Mouse (Mus musculus): Measurements from ENCODE around the gene Spsb1. TPM values are rescaled to one million over a fixed set of nuclear protein-coding genes. Genes with fewer than 3 reads are reported as not detected.

The Spsb1 gene
- polyA plus RNA-seq, 1 experiment = not detected

DNA sequence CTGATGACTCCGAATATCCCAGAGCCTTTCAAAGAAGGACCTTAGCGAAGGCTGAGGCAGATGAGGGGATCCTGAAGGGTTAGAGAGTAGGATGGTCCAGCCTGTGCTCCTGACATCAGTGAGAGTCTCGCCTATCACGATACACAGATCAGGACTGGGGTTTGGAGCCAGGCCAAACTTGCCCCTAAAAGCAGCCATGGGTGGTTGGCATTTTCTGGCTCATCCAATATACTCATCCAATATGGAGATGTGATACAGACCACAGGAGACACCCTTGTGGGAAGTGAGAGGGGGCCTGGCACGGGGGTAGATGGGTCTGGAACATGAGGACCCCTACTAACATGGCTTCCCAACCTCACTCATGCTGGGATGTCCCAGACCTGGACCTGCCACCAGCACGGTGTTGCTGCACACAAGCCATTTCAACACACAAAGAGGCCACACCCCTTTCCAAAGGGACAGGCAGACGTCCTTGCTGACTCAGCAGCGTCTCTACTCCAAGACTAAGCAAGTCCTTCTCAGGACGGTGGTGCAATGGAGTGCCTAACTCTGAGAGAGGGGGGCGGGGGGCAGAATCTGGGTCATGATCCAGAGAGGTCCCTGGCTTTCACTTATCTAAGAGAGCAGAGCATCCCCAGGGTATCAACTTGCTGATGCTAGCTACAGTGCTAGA lies 49.4 kb downstream of the Spsb1 start:
- Histone ChIP-seq H3K4me3 (ENCODE audit: insufficient read depth, low read depth, low read length) (no peak overlapping the region), H3K27ac (ENCODE audit: insufficient read depth, low read depth, low read length) (no peak overlapping the region), H3K4me1 (ENCODE audit: control insufficient read depth, insufficient read depth, low read length) (peaks cover 23% of the 10 kb centered on the region)
- WGBS = 93% methylated on average over 10 of the region's 10 CpGs
- TF ChIP-seq POLR2A (IDR thresholded peaks at IDR 0.05; ENCODE audit: insufficient read depth, low read depth, low read length) (no peak), CTCF (IDR thresholded peaks at IDR 0.05; ENCODE audit: insufficient read depth, low read depth, low read length) (no peak)

DNA sequence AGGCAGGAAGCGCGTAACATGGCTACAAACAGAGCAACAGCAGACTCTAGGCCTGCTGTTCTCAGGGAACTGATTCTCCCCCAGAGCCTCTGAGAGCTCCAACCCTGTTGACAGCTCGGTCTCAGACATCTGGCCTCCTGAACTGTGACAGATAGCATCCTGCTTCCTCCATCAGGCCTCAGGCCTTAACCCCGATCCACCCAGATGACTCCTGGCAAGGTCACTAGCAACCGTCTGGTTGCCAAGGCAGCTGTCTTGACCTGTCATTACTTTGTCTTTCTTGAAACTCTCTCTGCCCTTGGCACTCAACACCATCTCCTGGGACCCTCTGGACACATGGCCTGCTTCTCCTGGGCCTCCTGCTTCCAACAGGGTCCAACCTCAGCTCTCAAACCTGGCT lies 51.8 kb downstream of the Spsb1 start:
- H3K27ac ChIP-seq (ENCODE audit: insufficient read depth, low read depth, low read length) = no peak overlapping the region
- WGBS = 80% methylated on average over 5 of the region's 5 CpGs
- peaks cover 14% of the 10 kb centered on the region for H3K4me1 ChIP-seq (ENCODE audit: control insufficient read depth, insufficient read depth, low read length)
- no peak overlapping the region for H3K4me3 ChIP-seq (ENCODE audit: insufficient read depth, low read depth, low read length)
- TF ChIP-seq CTCF (IDR thresholded peaks at IDR 0.05; ENCODE audit: insufficient read depth, low read depth, low read length) (no peak), POLR2A (IDR thresholded peaks at IDR 0.05; ENCODE audit: insufficient read depth, low read depth, low read length) (no peak)

DNA sequence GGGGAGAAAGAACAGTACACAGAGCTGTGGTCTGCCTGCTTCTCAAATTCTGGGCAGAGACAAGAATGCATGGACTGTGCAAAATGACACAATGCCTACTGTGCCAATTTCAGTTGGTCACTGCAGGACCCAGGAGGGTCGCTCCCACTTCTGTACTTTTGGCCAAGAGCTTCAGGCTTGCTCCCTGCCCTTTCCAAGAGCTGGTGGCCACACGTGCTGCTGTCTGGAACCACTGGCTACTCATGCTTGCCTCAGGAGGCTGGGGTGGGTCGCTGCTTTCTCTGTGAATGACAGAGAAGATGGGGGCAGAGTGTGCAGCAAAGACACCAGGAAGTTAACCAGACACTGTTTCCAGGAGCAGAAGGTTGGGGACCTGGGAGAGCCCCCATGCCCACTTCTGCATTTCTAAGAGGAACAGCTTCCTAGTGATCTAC lies 53.5 kb downstream of the Spsb1 start:
- 62% methylated on average over 3 of the region's 3 CpGs for WGBS
- Histone ChIP-seq H3K4me3 (ENCODE audit: insufficient read depth, low read depth, low read length) (no peak overlapping the region), H3K4me1 (ENCODE audit: control insufficient read depth, insufficient read depth, low read length) (peaks cover 14% of the 10 kb centered on the region), H3K27ac (ENCODE audit: insufficient read depth, low read depth, low read length) (no peak overlapping the region)
- TF ChIP-seq CTCF (IDR thresholded peaks at IDR 0.05; ENCODE audit: insufficient read depth, low read depth, low read length) = no peak
- TF ChIP-seq POLR2A (IDR thresholded peaks at IDR 0.05; ENCODE audit: insufficient read depth, low read depth, low read length) = no peak

DNA sequence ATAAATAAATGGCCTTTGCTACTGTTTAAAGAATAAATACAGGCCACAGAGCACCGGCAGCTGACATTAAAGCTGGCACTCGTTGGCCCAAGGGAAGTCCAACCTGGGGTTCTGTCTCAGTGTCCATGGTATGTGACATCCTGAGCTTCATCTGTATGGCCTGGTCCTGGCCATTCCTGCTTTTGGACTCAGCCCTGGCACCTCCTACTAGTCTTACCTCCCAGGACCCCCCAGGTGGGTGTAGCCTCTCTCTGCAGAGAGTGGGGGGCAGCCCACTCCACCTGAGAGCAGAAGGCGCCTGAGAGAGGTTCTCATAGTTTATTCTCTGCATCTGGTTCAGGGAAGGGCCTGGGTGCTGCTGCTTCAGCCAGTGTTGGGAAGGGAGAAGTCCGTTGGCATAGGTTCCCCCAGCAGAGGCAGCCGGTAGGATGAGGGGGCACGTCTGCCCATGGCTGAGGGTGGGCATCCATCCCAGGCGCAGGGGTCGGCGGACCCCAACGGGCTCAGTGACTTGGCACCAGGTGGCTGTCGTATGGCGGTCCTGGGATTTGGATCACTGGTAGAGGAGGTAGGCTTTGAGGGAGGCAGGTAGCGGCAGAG lies 57.1 kb downstream of the Spsb1 start:
- 91% methylated on average over 13 of the region's 13 CpGs for WGBS
- H3K4me1 ChIP-seq (ENCODE audit: control insufficient read depth, insufficient read depth, low read length) = peaks cover 14% of the 10 kb centered on the region
- no peak overlapping the region for H3K4me3 ChIP-seq (ENCODE audit: insufficient read depth, low read depth, low read length)

GRCm38 (mm10) chr4:149896024-149896538 lies 58.8 kb downstream of the Spsb1 start:
- Histone ChIP-seq H3K4me1 (ENCODE audit: control insufficient read depth, insufficient read depth, low read length) (peaks cover 11% of the 10 kb centered on the region), H3K27ac (ENCODE audit: insufficient read depth, low read depth, low read length) (no peak overlapping the region), H3K4me3 (ENCODE audit: insufficient read depth, low read depth, low read length) (no peak overlapping the region)
- WGBS = 76% methylated on average over 12 of the region's 12 CpGs
- TF ChIP-seq CTCF (IDR thresholded peaks at IDR 0.05; ENCODE audit: insufficient read depth, low read depth, low read length) (no peak), POLR2A (IDR thresholded peaks at IDR 0.05; ENCODE audit: insufficient read depth, low read depth, low read length) (no peak)

More for the DNA sequence above, 57.1 kb downstream of the Spsb1 start:
- TF ChIP-seq POLR2A (IDR thresholded peaks at IDR 0.05; ENCODE audit: insufficient read depth, low read depth, low read length) = no peak
- TF ChIP-seq CTCF (IDR thresholded peaks at IDR 0.05; ENCODE audit: insufficient read depth, low read depth, low read length) = no peak
- no peak overlapping the region for H3K27ac ChIP-seq (ENCODE audit: insufficient read depth, low read depth, low read length)

DNA sequence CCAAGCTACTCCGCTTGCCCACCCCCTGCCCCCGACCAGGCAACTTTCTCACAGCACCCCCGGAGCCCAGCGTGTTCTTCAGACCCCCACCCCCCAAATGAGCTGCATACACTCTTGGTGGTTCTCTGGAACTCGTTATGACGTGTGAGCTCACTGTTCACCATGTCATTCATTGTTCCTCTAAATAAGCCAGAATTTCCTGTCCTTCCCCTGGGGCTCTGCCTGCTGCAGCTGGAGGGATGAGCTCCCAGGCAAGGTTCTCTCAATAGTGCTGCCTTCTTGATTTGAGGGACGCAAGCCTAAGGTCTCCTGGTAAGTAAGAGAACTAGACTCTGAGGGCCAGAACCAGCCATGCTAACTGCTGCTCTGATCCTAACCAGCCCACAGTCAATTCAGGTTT lies 59.6 kb downstream of the Spsb1 start:
- WGBS = 83% methylated on average over 7 of the region's 7 CpGs
- Histone ChIP-seq H3K27ac (ENCODE audit: insufficient read depth, low read depth, low read length) (no peak overlapping the region), H3K4me1 (ENCODE audit: control insufficient read depth, insufficient read depth, low read length) (peaks cover 12% of the 10 kb centered on the region), H3K4me3 (ENCODE audit: insufficient read depth, low read depth, low read length) (no peak overlapping the region)
- TF ChIP-seq POLR2A (IDR thresholded peaks at IDR 0.05; ENCODE audit: insufficient read depth, low read depth, low read length) (no peak), CTCF (IDR thresholded peaks at IDR 0.05; ENCODE audit: insufficient read depth, low read depth, low read length) (no peak)

GRCm38 (mm10) chr4:149894300-149894699 lies 60.5 kb downstream of the Spsb1 start:
- TF ChIP-seq POLR2A (IDR thresholded peaks at IDR 0.05; ENCODE audit: insufficient read depth, low read depth, low read length) = no peak
- no peak for TF ChIP-seq CTCF (IDR thresholded peaks at IDR 0.05; ENCODE audit: insufficient read depth, low read depth, low read length)
- 95% methylated on average over 7 of the region's 7 CpGs for WGBS
- Histone ChIP-seq H3K4me1 (ENCODE audit: control insufficient read depth, insufficient read depth, low read length) (peaks cover 18% of the 10 kb centered on the region), H3K27ac (ENCODE audit: insufficient read depth, low read depth, low read length) (no peak overlapping the region), H3K4me3 (ENCODE audit: insufficient read depth, low read depth, low read length) (no peak overlapping the region)

GRCm38 (mm10) chr4:149893611-149894151 lies 61.2 kb downstream of the Spsb1 start:
- Histone ChIP-seq H3K27ac (ENCODE audit: insufficient read depth, low read depth, low read length) (no peak overlapping the region), H3K4me3 (ENCODE audit: insufficient read depth, low read depth, low read length) (no peak overlapping the region), H3K4me1 (ENCODE audit: control insufficient read depth, insufficient read depth, low read length) (peaks cover 20% of the 10 kb centered on the region)
- 63% methylated on average over 11 of the region's 11 CpGs for WGBS
- TF ChIP-seq CTCF (IDR thresholded peaks at IDR 0.05; ENCODE audit: insufficient read depth, low read depth, low read length) (no peak), POLR2A (IDR thresholded peaks at IDR 0.05; ENCODE audit: insufficient read depth, low read depth, low read length) (no peak)
